Mouse (Mus musculus): ENCODE measurements around the gene Birc7.

The Birc7 gene

GRCm38 (mm10) chr2:180928723-180929122 lies at the start of gene Birc7:
TSS of gene Birc7 (plus strand) at chr2:180929023.
- DNase-seq (ENCODE audit: low read depth, low spot score), result no peak

GRCm38 (mm10) chr2:180879365-180880067 lies 49.3 kb upstream of the Birc7 start:
- DNase-seq (ENCODE audit: low read depth, low spot score), result no peak

- DNase-seq (ENCODE audit: low read depth, low spot score), result no peak
Observed at GRCm38 (mm10) chr2:180881281-180881680, 47.5 kb upstream of the Birc7 start.

- no peak for DNase-seq (ENCODE audit: low read depth, low spot score)
Observed at GRCm38 (mm10) chr2:180885270-180885669, 43.6 kb upstream of the Birc7 start.

GRCm38 (mm10) chr2:180889271-180889920 lies 39.4 kb upstream of the Birc7 start:
- DNase-seq (ENCODE audit: low read depth, low spot score), result no peak

- DNase-seq (ENCODE audit: low read depth, low spot score), result no peak
Observed at GRCm38 (mm10) chr2:180889921-180890280, 38.9 kb upstream of the Birc7 start.

GRCm38 (mm10) chr2:180890422-180891074 lies 38.3 kb upstream of the Birc7 start:
- DNase-seq (ENCODE audit: low read depth, low spot score), result no peak

- no peak for DNase-seq (ENCODE audit: low read depth, low spot score)
Observed at GRCm38 (mm10) chr2:180891075-180891834, 37.6 kb upstream of the Birc7 start.

GRCm38 (mm10) chr2:180891835-180892323 lies 36.9 kb upstream of the Birc7 start:
- DNase-seq (ENCODE audit: low read depth, low spot score), result no peak

- peak; percentile 88 for DNase-seq (ENCODE audit: low read depth, low spot score)
Observed at GRCm38 (mm10) chr2:180892841-180893521, 35.8 kb upstream of the Birc7 start.

GRCm38 (mm10) chr2:180893537-180894028 lies 35.2 kb upstream of the Birc7 start:
- no peak for DNase-seq (ENCODE audit: low read depth, low spot score)

GRCm38 (mm10) chr2:180894029-180894623 lies 34.7 kb upstream of the Birc7 start:
- DNase-seq (ENCODE audit: low read depth, low spot score), result no peak

- peak; percentile 85 for DNase-seq (ENCODE audit: low read depth, low spot score)
Observed at GRCm38 (mm10) chr2:180894734-180895133, 34.1 kb upstream of the Birc7 start.

- no peak for DNase-seq (ENCODE audit: low read depth, low spot score)
Observed at GRCm38 (mm10) chr2:180895321-180895720, 33.5 kb upstream of the Birc7 start.

- no peak for DNase-seq (ENCODE audit: low read depth, low spot score)
Observed at GRCm38 (mm10) chr2:180895837-180896525, 32.8 kb upstream of the Birc7 start.

- DNase-seq (ENCODE audit: low read depth, low spot score), result no peak
Observed at GRCm38 (mm10) chr2:180896819-180897625, 31.8 kb upstream of the Birc7 start.

GRCm38 (mm10) chr2:180897857-180898256 lies 31.0 kb upstream of the Birc7 start:
- no peak for DNase-seq (ENCODE audit: low read depth, low spot score)

GRCm38 (mm10) chr2:180902086-180902485 lies 26.7 kb upstream of the Birc7 start:
- no peak for DNase-seq (ENCODE audit: low read depth, low spot score)

Measured in brain, embryonic 18.5 days (tissue).